Mouse (Mus musculus): ENCODE data around the gene Rhox6. TPM values are rescaled to one million over a fixed set of nuclear protein-coding genes. Genes with fewer than 3 reads are reported as not detected.
"Not testable (repeated sequence)": the region's sequence is repeated elsewhere in the genome, so short reads cannot be mapped to it uniquely, and the experiment has no call there.

Gene Rhox6
- total RNA-seq (2014; fragmentation: Nextera tagmentation) (not detected in 2 replicates), total RNA-seq (2017) (not detected in 2 replicates)

- ATAC-seq (replicated peaks; ENCODE audit: low FRiP score, low TSS enrichment, poor library complexity, severe bottlenecking): not testable (repeated sequence)
Observed at GRCm38 (mm10) chrX:37826610-37827009, at the start of gene Rhox6. TSS of gene Rhox6 (plus strand) at chrX:37826910.

GRCm38 (mm10) chrX:37807286-37808080, 19.2 kb upstream of the Rhox6 start:
- no peak for ATAC-seq (replicated peaks; ENCODE audit: low FRiP score, low TSS enrichment, poor library complexity, severe bottlenecking)

GRCm38 (mm10) chrX:37809396-37809795, 17.3 kb upstream of the Rhox6 start:
- ATAC-seq (replicated peaks; ENCODE audit: low FRiP score, low TSS enrichment, poor library complexity, severe bottlenecking): no peak

- ATAC-seq (replicated peaks; ENCODE audit: low FRiP score, low TSS enrichment, poor library complexity, severe bottlenecking): no peak
Observed at GRCm38 (mm10) chrX:37811179-37811578, 15.5 kb upstream of the Rhox6 start.

- ATAC-seq (replicated peaks; ENCODE audit: low FRiP score, low TSS enrichment, poor library complexity, severe bottlenecking): no peak
Observed at GRCm38 (mm10) chrX:37815665-37816064, 11.0 kb upstream of the Rhox6 start.

- ATAC-seq (replicated peaks; ENCODE audit: low FRiP score, low TSS enrichment, poor library complexity, severe bottlenecking): not testable (repeated sequence)
Observed at GRCm38 (mm10) chrX:37831386-37831785, 4.7 kb downstream of the Rhox6 start, which contains the start of gene Rhox7a. TSS of gene Rhox7a (plus strand) at chrX:37831686.

- ATAC-seq (replicated peaks; ENCODE audit: low FRiP score, low TSS enrichment, poor library complexity, severe bottlenecking): no peak
Observed at GRCm38 (mm10) chrX:37871641-37872040, 44.9 kb downstream of the Rhox6 start.

- ATAC-seq (replicated peaks; ENCODE audit: low FRiP score, low TSS enrichment, poor library complexity, severe bottlenecking): no peak
Observed at GRCm38 (mm10) chrX:37878844-37879243, 52.1 kb downstream of the Rhox6 start, which contains the start of gene Rhox8. TSS of gene Rhox8 (minus strand) at chrX:37878944.

Other genes with a start within 250 kb of the Rhox6 start
- gene Rhox3f, start 245.9 kb upstream of the Rhox6 start, total RNA-seq (2014; fragmentation: Nextera tagmentation): not detected in 2 replicates
- not detected in 2 replicates for gene Rhox3f, start 245.9 kb upstream of the Rhox6 start, total RNA-seq (2017)
- not detected in 2 replicates for gene Rhox4f, start 219.2 kb upstream of the Rhox6 start, total RNA-seq (2014; fragmentation: Nextera tagmentation)
- gene Rhox4f, start 219.2 kb upstream of the Rhox6 start, total RNA-seq (2017): not detected in 2 replicates
- not detected in 2 replicates for gene Rhox3g, start 198.3 kb upstream of the Rhox6 start, total RNA-seq (2014; fragmentation: Nextera tagmentation)
- gene Rhox3g, start 198.3 kb upstream of the Rhox6 start, total RNA-seq (2017): not detected in 2 replicates
- not detected in 2 replicates for gene Rhox2g, start 183.4 kb upstream of the Rhox6 start, total RNA-seq (2014; fragmentation: Nextera tagmentation)
- gene Rhox2g, start 183.4 kb upstream of the Rhox6 start, total RNA-seq (2017): not detected in 2 replicates
- gene Rhox4g, start 175.6 kb upstream of the Rhox6 start, total RNA-seq (2014; fragmentation: Nextera tagmentation): not detected in 2 replicates
- gene Rhox4g, start 175.6 kb upstream of the Rhox6 start, total RNA-seq (2017): not detected in 2 replicates
- not detected in 2 replicates for gene Rhox3h, start 158.1 kb upstream of the Rhox6 start, total RNA-seq (2014; fragmentation: Nextera tagmentation)
- not detected in 2 replicates for gene Rhox3h, start 158.1 kb upstream of the Rhox6 start, total RNA-seq (2017)
- gene Rhox2h, start 153.6 kb upstream of the Rhox6 start, total RNA-seq (2014; fragmentation: Nextera tagmentation): not detected in 2 replicates
- not detected in 2 replicates for gene Rhox2h, start 153.6 kb upstream of the Rhox6 start, total RNA-seq (2017)
- gene Rhox5, start 22.1 kb upstream of the Rhox6 start, total RNA-seq (2014; fragmentation: Nextera tagmentation): not detected in 2 replicates
- gene Rhox5, start 22.1 kb upstream of the Rhox6 start, total RNA-seq (2017): not detected in 2 replicates
- not detected in 2 replicates for gene Rhox7a, start 4.8 kb downstream of the Rhox6 start, total RNA-seq (2014; fragmentation: Nextera tagmentation)
- gene Rhox7a, start 4.8 kb downstream of the Rhox6 start, total RNA-seq (2017): not detected in 2 replicates
- gene Rhox8, start 52.0 kb downstream of the Rhox6 start, total RNA-seq (2014; fragmentation: Nextera tagmentation): 0.74 TPM in 1 of 2 replicates, not detected in the other
- gene Rhox8, start 52.0 kb downstream of the Rhox6 start, total RNA-seq (2017): not detected in 2 replicates
- gene Rhox7b, start 70.3 kb downstream of the Rhox6 start, total RNA-seq (2014; fragmentation: Nextera tagmentation): not detected in 2 replicates
- gene Rhox7b, start 70.3 kb downstream of the Rhox6 start, total RNA-seq (2017): not detected in 2 replicates
- gene Rhox9, start 74.9 kb downstream of the Rhox6 start, total RNA-seq (2014; fragmentation: Nextera tagmentation): not detected in 2 replicates
- gene Rhox9, start 74.9 kb downstream of the Rhox6 start, total RNA-seq (2017): not detected in 2 replicates
- not detected in 2 replicates for gene Btg1-ps1, start 191.9 kb downstream of the Rhox6 start, total RNA-seq (2014; fragmentation: Nextera tagmentation)
- not detected in 2 replicates for gene Btg1-ps1, start 191.9 kb downstream of the Rhox6 start, total RNA-seq (2017)
- gene Btg1-ps2, start 216.2 kb downstream of the Rhox6 start, total RNA-seq (2014; fragmentation: Nextera tagmentation): not detected in 2 replicates
- not detected in 2 replicates for gene Btg1-ps2, start 216.2 kb downstream of the Rhox6 start, total RNA-seq (2017)
- not detected in 2 replicates for gene Rhox10, start 239.6 kb downstream of the Rhox6 start, total RNA-seq (2014; fragmentation: Nextera tagmentation)
- not detected in 2 replicates for gene Rhox10, start 239.6 kb downstream of the Rhox6 start, total RNA-seq (2017)